Mouse (Mus musculus) limb, embryonic 10.5 days (tissue): ENCODE measurements at regions not wholly inside any gene's neighbourhood (a gene's known extent, or its start where the extent isn't known, plus 50 kb on each side); places are given as distances from the start of the nearest gene placed in this dataset.
A peak's percentile ranks its signal among the peaks of the same experiment; 100 is the strongest.

Experiments
- DNase-seq: peaks from one replicate; pipeline ENCODE4 v3.0.0-alpha.2; 2017; ENCODE audit warnings: low spot score
- H3K27ac ChIP-seq: fragments of 300-500 bp; sonication (generic); 2 replicates; pipeline ENCODE4 v1.5.1; 2016; ENCODE audit warnings: mild to moderate bottlenecking
- H3K27me3 ChIP-seq: fragments of 300-500 bp; sonication (generic); 2 replicates; pipeline ENCODE4 v1.6.1; 2016; ENCODE audit warnings: low read depth, mild to moderate bottlenecking; ENCODE audit not compliant: poor library complexity, severe bottlenecking
- H3K36me3 ChIP-seq: fragments of 300-500 bp; sonication (generic); 2 replicates; pipeline ENCODE4 v1.6.1; 2016; ENCODE audit warnings: mild to moderate bottlenecking, moderate library complexity
- H3K4me1 ChIP-seq: fragments of 300-500 bp; sonication (generic); 2 replicates; pipeline ENCODE4 v1.6.1; 2016
- H3K4me3 ChIP-seq: fragments of 300-500 bp; sonication (generic); 2 replicates; pipeline ENCODE4 v1.5.1; 2016; ENCODE audit warnings: mild to moderate bottlenecking, moderate library complexity
- H3K9me3 ChIP-seq: fragments of 300-500 bp; sonication (generic); replicated peaks from 2 replicates; pipeline ENCODE4 v1.6.1; 2016; ENCODE audit warnings: mild to moderate bottlenecking
- WGBS: fragments of 180-500 bp; shearing (Covaris S2); methylation state at CpG from one replicate; pipeline ENCODE4 v1.1.7; 2016; 5-methylcytosine and 5-hydroxymethylcytosine counted together

DNA sequence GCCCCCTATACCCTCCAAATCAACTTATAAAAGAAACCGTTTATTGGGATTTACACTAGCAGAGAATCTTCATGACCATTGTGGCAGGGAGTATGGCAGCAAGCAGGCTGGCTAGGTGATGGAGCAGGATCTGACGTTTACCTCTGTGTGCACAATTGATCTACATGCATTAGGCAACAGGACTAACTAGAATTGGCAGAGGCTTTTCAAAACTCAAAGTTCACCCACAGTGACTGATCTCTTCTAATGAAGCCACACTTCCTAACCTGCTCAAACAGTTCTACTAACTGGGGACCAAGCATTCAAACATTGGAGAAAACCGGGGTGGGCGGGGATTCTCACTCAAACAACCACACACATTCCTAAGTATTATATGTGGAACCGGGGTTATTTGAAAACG is 1382.9 kb upstream of the Tenm2 start:
- H3K9me3 ChIP-seq: no peaks in the 10 kb centered on the region
- no peak overlapping the region for H3K27ac ChIP-seq
- no peak for DNase-seq
- no peaks in the 10 kb centered on the region for H3K36me3 ChIP-seq
- H3K4me1 ChIP-seq: no peaks in the 10 kb centered on the region
- WGBS: 88% methylated on average over 6 of the region's 6 CpGs
- H3K4me3 ChIP-seq: no peak overlapping the region
- no peaks in the 10 kb centered on the region for H3K27me3 ChIP-seq

DNA sequence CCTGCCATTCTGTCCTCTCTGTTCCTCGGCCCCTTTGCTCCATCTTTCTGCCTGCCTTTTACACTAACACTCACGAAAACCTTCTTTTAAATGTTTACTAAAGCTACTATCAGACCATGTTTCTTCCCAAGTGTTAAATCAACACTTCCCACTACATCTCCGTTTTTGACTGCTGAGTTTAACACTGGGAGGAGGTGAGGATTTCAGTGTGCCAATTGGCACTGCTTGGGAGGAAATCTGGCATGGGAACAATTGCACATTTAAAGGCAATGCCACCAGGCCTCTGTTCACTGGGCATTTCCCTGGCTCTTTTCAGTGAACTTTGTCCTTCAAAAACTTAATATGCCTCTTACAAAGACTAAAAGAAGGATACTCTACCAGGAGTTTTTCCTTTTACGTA is 1365.2 kb upstream of the Tenm2 start:
- Histone ChIP-seq H3K4me3 (no peak overlapping the region), H3K27ac (no peak overlapping the region), H3K27me3 (no peaks in the 10 kb centered on the region), H3K9me3 (no peaks in the 10 kb centered on the region), H3K36me3 (no peaks in the 10 kb centered on the region), H3K4me1 (no peaks in the 10 kb centered on the region)
- DNase-seq: no peak
- 53% methylated on average over 4 of the region's 4 CpGs for WGBS

DNA sequence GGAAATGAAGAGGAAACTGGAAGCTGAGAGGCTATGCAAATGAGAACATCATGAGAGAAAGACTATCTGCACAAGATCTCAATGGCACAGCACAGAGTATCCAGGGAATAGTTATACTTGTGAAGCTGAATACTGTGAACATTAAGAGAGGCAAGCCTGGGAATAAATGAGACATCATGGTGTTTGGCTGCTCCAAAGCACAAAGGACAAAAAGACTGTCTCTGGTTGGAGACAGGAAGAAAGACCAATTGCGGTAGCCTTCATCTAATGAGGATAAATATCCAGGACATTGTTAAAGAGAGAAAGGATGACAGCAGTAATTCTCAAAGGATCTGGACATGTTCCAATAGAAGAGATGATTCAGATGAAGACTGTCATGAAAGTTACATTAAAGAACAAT is 1332.8 kb upstream of the Tenm2 start:
- H3K27ac ChIP-seq: no peak overlapping the region
- no peaks in the 10 kb centered on the region for H3K4me1 ChIP-seq
- H3K9me3 ChIP-seq: no peaks in the 10 kb centered on the region
- WGBS: 91% methylated on average over 1 of the region's 1 CpGs
- H3K27me3 ChIP-seq: no peaks in the 10 kb centered on the region
- DNase-seq: no peak
- H3K36me3 ChIP-seq: no peaks in the 10 kb centered on the region
- no peak overlapping the region for H3K4me3 ChIP-seq

DNA sequence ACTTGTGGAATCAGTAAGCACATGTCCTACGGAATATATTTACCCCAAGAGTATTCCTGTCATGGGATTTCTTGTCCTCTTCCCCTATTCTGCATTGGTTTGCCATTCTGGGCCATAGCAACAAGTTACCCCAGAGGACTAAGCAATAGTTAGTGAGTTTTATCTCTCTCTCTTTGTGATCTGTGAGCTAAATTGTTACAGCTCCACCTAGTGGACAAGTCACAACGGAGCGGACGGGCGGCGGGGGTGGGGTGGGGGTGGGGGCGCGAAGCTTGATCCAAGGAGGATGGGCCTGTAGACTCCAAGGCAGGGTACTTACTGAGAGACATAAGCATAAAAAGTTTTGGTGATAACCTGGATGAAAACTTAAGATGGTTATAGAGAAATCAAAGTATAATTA is 1308.1 kb upstream of the Tenm2 start:
- WGBS: 12% methylated on average over 8 of the region's 8 CpGs
- Histone ChIP-seq H3K27ac (no peak overlapping the region), H3K36me3 (no peaks in the 10 kb centered on the region), H3K27me3 (no peaks in the 10 kb centered on the region), H3K4me3 (no peak overlapping the region), H3K4me1 (no peaks in the 10 kb centered on the region), H3K9me3 (no peaks in the 10 kb centered on the region)
- DNase-seq: peak; percentile 50

DNA sequence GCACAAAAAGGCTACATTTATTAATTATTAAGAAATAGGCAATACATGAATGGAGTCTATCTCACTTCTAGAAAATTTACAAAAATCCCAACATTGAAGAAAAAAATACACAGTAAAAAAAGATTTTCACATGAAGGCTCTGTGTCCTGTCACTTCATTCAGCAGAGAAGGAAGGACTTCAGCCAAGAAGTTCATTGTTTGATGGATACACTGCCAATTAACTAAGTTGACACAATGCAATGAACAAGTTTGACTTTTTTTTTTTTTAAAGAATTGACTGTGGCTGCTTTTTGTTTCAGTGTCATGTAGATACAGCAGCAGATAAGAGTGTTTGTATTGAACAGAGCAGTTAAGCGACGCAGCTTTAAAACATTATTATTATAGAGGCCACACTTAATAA is 1304.3 kb upstream of the Tenm2 start:
- DNase-seq: no peak
- no peaks in the 10 kb centered on the region for H3K36me3 ChIP-seq
- no peaks in the 10 kb centered on the region for H3K27me3 ChIP-seq
- H3K4me1 ChIP-seq: no peaks in the 10 kb centered on the region
- no peak overlapping the region for H3K4me3 ChIP-seq
- no peaks in the 10 kb centered on the region for H3K9me3 ChIP-seq
- WGBS: 92% methylated on average over 2 of the region's 2 CpGs
- no peak overlapping the region for H3K27ac ChIP-seq

DNA sequence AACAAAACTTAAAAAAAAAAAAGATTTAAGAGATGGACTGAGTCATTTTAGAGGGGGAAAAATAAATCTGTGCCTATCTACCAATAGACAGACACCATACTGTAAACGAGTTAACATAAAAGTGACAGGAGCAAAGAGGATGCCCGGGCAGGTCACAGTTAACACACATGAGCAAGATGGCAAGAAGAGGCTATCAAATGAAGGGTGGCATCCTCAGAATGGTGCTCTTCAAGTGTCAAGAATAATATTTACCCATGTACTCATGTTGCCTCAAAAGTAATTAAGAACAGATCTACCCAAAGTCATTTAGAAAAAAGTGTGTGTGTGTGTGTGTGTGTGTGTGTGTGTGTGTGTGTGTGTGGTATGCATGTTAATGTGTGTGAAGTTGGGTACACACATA is 1296.5 kb upstream of the Tenm2 start:
- no peaks in the 10 kb centered on the region for H3K4me1 ChIP-seq
- no peak overlapping the region for H3K4me3 ChIP-seq
- H3K36me3 ChIP-seq: no peaks in the 10 kb centered on the region
- no peaks in the 10 kb centered on the region for H3K9me3 ChIP-seq
- H3K27ac ChIP-seq: no peak overlapping the region
- H3K27me3 ChIP-seq: no peaks in the 10 kb centered on the region
- 79% methylated on average over 2 of the region's 2 CpGs for WGBS
- no peak for DNase-seq

DNA sequence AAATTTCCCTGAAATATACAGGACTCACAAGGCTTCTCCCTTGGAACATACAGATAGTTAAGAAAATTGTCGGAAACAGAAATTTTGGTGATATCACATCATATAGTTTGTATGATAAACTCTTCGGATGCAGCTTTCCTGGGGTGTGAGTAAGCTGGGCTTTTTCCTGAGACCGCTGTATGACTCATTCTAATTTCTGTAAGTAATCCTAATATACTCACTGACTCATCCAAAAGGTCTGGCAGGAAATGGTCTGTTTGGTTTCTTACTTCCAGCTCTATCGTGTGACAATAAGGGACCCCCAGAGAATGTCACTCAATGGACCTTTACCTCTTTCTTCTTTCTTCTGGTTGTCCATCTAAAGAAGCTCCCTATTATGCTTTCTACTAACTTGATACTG is 1273.9 kb upstream of the Tenm2 start:
- no peak overlapping the region for H3K27ac ChIP-seq
- H3K4me3 ChIP-seq: no peak overlapping the region
- H3K4me1 ChIP-seq: no peaks in the 10 kb centered on the region
- no peaks in the 10 kb centered on the region for H3K9me3 ChIP-seq
- no peak for DNase-seq
- H3K27me3 ChIP-seq: no peaks in the 10 kb centered on the region
- WGBS: 90% methylated on average over 4 of the region's 4 CpGs
- no peaks in the 10 kb centered on the region for H3K36me3 ChIP-seq

DNA sequence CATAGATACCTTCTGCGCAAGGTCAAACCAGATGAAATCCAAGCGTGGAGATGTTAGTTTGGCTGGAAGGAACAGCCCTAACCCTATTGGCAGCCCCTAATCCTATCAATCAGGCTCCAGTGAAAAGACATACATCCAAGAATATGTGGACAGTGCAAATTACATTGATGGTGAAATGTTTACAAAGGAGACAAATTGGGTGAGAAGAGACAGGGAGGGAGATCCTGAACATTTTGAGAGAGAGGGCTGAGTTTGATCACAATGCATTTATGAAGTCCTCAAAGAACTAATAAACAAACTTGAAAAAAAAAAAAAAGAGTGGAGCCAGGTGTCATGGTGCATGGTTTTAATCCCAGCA is 1228.5 kb upstream of the Tenm2 start:
- Histone ChIP-seq H3K36me3 (no peaks in the 10 kb centered on the region), H3K27me3 (no peaks in the 10 kb centered on the region), H3K27ac (no peak overlapping the region), H3K4me3 (no peak overlapping the region), H3K4me1 (no peaks in the 10 kb centered on the region), H3K9me3 (no peaks in the 10 kb centered on the region)
- DNase-seq: no peak
- 91% methylated on average over 2 of the region's 2 CpGs for WGBS

DNA sequence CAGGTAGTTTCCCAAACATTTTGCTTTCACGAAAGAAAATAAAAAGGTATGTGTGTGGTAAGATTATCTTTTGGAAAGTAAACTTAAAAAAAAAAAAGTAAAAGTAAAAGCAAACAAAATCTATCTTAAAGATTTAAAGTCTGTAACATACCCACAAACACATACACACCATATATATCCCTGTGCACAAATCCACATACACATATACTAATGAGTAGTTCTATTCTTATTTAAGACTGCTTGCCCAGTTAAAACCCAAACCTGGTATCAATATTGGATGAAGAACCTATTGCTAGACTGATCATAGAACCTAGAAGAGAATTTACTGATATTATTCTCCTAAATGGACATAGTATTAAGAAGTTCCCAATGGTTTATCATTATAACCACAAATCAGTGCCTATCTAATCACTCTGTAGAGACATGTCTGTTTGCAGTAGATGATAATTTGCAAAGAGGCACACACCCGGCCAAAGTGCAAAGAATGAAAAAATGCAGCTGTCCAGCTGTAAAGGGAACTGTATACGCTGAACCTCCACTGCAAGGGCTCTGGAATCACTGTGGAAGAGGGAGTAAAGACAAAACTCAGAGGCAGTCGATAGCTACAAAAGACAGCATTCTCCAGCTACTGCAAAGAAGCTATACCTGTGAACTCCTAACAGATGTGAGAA is 1227.9 kb upstream of the Tenm2 start:
- H3K27ac ChIP-seq: no peak overlapping the region
- no peak for DNase-seq

DNA sequence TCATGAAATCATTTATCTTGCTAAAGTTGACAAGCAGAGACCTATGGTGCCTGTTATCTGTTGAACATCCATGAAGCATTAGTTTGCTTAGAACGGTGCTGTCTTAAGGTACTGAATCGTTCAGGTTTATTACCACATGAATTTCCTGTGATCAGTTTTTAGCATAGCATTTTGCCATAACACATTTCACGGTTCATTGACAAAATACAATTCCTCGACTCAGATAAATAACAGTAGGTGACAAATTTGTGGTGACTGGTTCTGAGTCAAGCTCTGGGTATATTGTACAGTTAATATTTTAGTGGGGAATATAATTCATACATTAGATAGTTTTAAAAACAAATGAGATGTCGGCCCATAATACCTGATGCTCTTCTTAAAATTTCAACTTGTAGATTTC is 1207.5 kb upstream of the Tenm2 start:
- no peaks in the 10 kb centered on the region for H3K9me3 ChIP-seq
- 89% methylated on average over 5 of the region's 5 CpGs for WGBS

More for the DNA sequence above, 1227.9 kb upstream of the Tenm2 start:
- Histone ChIP-seq H3K4me1 (no peaks in the 10 kb centered on the region), H3K36me3 (no peaks in the 10 kb centered on the region), H3K4me3 (no peak overlapping the region), H3K9me3 (no peaks in the 10 kb centered on the region), H3K27me3 (no peaks in the 10 kb centered on the region)
- 79% methylated on average over 4 of the region's 4 CpGs for WGBS

DNA sequence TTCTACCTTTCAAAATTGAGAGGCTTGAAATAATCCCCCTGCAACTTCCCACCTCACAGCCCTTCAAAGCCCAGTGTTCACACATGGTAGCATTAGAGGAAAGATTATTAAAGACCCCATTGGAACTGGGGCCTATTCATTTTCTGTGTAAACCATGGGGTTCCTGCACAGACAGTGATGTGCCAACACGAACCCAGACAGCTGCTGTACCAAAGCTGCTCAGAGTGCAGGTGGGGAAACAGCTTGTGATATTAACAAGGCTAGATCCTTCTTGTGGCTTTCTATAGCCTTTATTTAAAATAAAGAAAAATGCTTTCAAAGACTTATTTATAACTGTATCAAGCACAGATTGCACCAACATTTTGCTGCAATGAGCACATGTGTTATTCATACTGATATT is 1174.5 kb upstream of the Tenm2 start:
- 69% methylated on average over 1 of the region's 1 CpGs for WGBS
- no peaks in the 10 kb centered on the region for H3K4me1 ChIP-seq
- no peak overlapping the region for H3K27ac ChIP-seq
- no peaks in the 10 kb centered on the region for H3K27me3 ChIP-seq
- no peaks in the 10 kb centered on the region for H3K36me3 ChIP-seq
- no peaks in the 10 kb centered on the region for H3K9me3 ChIP-seq
- DNase-seq: no peak
- no peak overlapping the region for H3K4me3 ChIP-seq

More for the DNA sequence above, 1207.5 kb upstream of the Tenm2 start:
- no peak for DNase-seq
- Histone ChIP-seq H3K4me3 (no peak overlapping the region), H3K4me1 (no peaks in the 10 kb centered on the region), H3K27ac (no peak overlapping the region), H3K27me3 (no peaks in the 10 kb centered on the region), H3K36me3 (no peaks in the 10 kb centered on the region)

DNA sequence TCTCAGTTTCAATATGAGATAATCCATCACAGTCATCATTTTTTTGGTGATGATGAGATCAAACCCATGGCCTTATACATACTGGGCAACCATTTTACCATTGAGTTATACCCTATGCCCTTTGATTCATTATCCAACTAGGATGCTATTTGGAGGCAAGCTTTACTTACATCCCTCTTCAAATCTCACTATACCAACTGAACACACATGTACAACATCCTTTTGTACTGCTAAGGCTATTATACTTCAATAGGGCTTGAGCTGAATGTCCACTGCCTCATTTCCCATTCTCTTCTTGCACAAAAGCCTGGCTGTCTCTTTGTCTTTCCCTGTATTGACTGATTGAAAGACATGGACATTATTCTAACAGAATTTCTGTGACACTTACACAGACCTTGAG is 1162.0 kb upstream of the Tenm2 start:
- Histone ChIP-seq H3K27ac (no peak overlapping the region), H3K9me3 (no peaks in the 10 kb centered on the region), H3K4me1 (no peaks in the 10 kb centered on the region), H3K36me3 (no peaks in the 10 kb centered on the region), H3K27me3 (no peaks in the 10 kb centered on the region), H3K4me3 (no peak overlapping the region)
- DNase-seq: no peak

DNA sequence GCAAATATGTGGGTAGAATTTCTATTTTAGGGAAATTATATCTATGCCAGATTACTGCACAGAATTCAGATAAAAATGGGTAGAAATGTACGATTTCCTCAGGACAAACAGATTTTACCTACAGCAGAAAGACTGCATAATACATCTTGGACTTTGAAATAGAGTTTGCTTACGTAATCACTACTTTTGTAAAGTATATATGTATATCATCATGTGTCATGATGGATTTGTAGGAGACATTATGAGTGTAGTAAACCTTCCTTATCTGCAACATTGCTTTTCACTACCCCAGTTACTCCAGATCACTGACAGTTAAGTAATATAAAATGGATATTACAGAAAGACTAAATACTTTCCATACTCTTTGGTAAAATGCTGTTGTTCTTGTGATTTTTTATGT is 1151.2 kb upstream of the Tenm2 start:
- H3K9me3 ChIP-seq: no peaks in the 10 kb centered on the region
- H3K36me3 ChIP-seq: no peaks in the 10 kb centered on the region
- 86% methylated on average over 2 of the region's 2 CpGs for WGBS
- DNase-seq: no peak
- no peak overlapping the region for H3K27ac ChIP-seq
- H3K4me3 ChIP-seq: no peak overlapping the region
- H3K27me3 ChIP-seq: no peaks in the 10 kb centered on the region
- H3K4me1 ChIP-seq: no peaks in the 10 kb centered on the region

DNA sequence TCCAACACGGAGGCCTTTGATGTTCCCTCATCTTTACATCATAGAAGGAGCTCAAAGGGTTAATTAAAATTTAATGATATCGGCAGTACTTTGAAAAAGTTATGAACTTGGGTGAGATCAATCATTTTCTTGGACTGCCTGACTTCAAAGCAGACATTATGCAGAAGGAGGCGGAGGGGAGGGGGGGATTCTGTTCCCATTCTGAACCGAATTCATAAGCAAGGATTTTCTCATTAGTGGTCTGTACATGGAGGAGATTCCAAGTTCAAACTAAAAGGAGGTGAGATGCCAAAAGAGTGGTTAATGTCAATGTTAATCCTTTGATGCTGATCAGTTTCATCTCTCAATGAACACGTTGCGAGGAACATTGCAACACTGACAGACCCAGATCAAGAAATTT is 1110.7 kb upstream of the Tenm2 start:
- H3K27me3 ChIP-seq: no peaks in the 10 kb centered on the region
- H3K9me3 ChIP-seq: no peaks in the 10 kb centered on the region
- no peak for DNase-seq
- no peak overlapping the region for H3K4me3 ChIP-seq
- H3K36me3 ChIP-seq: no peaks in the 10 kb centered on the region
- H3K4me1 ChIP-seq: no peaks in the 10 kb centered on the region
- 74% methylated on average over 6 of the region's 6 CpGs for WGBS
- no peak overlapping the region for H3K27ac ChIP-seq
